Mouse (Mus musculus) forebrain, embryonic 15.5 days (tissue): ENCODE data around the gene Capns1. TPM values are rescaled to one million over a fixed set of nuclear protein-coding genes. Genes with fewer than 3 reads are reported as not detected.
"Not testable (repeated sequence)": the region's sequence is repeated elsewhere in the genome, so short reads cannot be mapped to it uniquely, and the experiment has no call there.

Experiments
- ATAC-seq: fragments of 200-750 bp; cut with Nextera tagmentation; replicated peaks from 2 replicates; pipeline ENCODE4 v1.8.0; 2017; ENCODE audit warnings: mild to moderate bottlenecking, moderate TSS enrichment, moderate library complexity
- H3K27ac ChIP-seq: fragments of 300-500 bp; sonication (generic); replicated peaks from 2 replicates; pipeline ENCODE4 v1.5.1; 2015; ENCODE audit warnings: mild to moderate bottlenecking, inconsistent platforms
- H3K27me3 ChIP-seq: fragments of 300-500 bp; sonication (generic); 2 replicates; pipeline ENCODE4 v1.6.1; 2015; ENCODE audit warnings: inconsistent platforms
- H3K36me3 ChIP-seq: fragments of 300-500 bp; sonication (generic); 2 replicates; pipeline ENCODE4 v1.6.1; 2015; ENCODE audit warnings: mild to moderate bottlenecking, inconsistent platforms
- H3K4me1 ChIP-seq: fragments of 300-500 bp; sonication (generic); 2 replicates; pipeline ENCODE4 v1.6.1; 2015; ENCODE audit warnings: inconsistent platforms
- H3K4me2 ChIP-seq: fragments of 300-500 bp; sonication (generic); replicated peaks from 2 replicates; pipeline ENCODE4 v1.6.1; 2015; ENCODE audit warnings: mild to moderate bottlenecking, inconsistent platforms
- H3K4me3 ChIP-seq: fragments of 300-500 bp; sonication (generic); 2 replicates; pipeline ENCODE4 v1.5.1; 2015; ENCODE audit warnings: mild to moderate bottlenecking, inconsistent platforms
- H3K9ac ChIP-seq: fragments of 300-500 bp; sonication (generic); replicated peaks from 2 replicates; pipeline ENCODE4 v1.6.1; 2015; ENCODE audit warnings: mild to moderate bottlenecking, inconsistent platforms
- H3K9me3 ChIP-seq: fragments of 300-500 bp; sonication (generic); 2 replicates; pipeline ENCODE4 v1.6.1; 2016; ENCODE audit warnings: inconsistent platforms
- WGBS: fragments of 180-500 bp; shearing (Covaris S2); methylation state at CpG from one replicate; pipeline ENCODE4 v1.1.7; 2015; ENCODE audit warnings: mixed read lengths; 5-methylcytosine and 5-hydroxymethylcytosine counted together
- polyA plus RNA-seq: library from polyadenylated mRNA; unstranded; fragments of >200 nt; fragmentation: Nextera tagmentation; extraction: Ambion mirVana; gene quantifications from 2 replicates; pipeline ENCODE4 v1.2.1, GENCODE M21; 2015

Capns1 gene
- polyA plus RNA-seq, 1 experiment from 2014 or later, result 67.8 TPM

- no peak overlapping the region for H3K4me2 ChIP-seq
- WGBS, result 93% methylated on average over 12 of the region's 12 CpGs
- H3K9me3 ChIP-seq, result no peaks in the 10 kb centered on the region
- peaks cover 18% of the 10 kb centered on the region for H3K4me1 ChIP-seq
- no peaks in the 10 kb centered on the region for H3K27me3 ChIP-seq
- peaks cover 53% of the 10 kb centered on the region for H3K36me3 ChIP-seq
- ATAC-seq, result no peak
- no peak overlapping the region for H3K27ac ChIP-seq
- no peak overlapping the region for H3K4me3 ChIP-seq
- no peak overlapping the region for H3K9ac ChIP-seq
These were observed 10.1 kb downstream of the Capns1 start for GRCm38 (mm10) chr7:30188344-30189115.

- peaks cover 32% of the 10 kb centered on the region for H3K36me3 ChIP-seq
- ATAC-seq, result no peak
These were observed 13.8 kb downstream of the Capns1 start for GRCm38 (mm10) chr7:30184641-30185348.

GRCm38 (mm10) chr7:30183879-30184289, 14.7 kb downstream of the Capns1 start, which contains the start of gene Cox7a1:
Cox7a1 (plus strand) TSS chr7:30184144.
- WGBS, result 2% methylated on average over 11 of the region's 11 CpGs
- Histone ChIP-seq H3K4me3 (no peak within 1 kb of the TSS), H3K27ac (no peak within 1 kb of the TSS), H3K9ac (no peak within 1 kb of the TSS), H3K9me3 (no peaks in the 10 kb centered on the region), H3K36me3 (peaks cover 28% of the 10 kb centered on the region), H3K4me2 (peak within 1 kb of the TSS; percentile 22), H3K4me1 (peaks cover 5% of the 10 kb centered on the region; the same call in 1 of the 2 replicates), H3K27me3 (no peaks in the 10 kb centered on the region)
- ATAC-seq, result peak; percentile 57

More at GRCm38 (mm10) chr7:30184641-30185348, 13.8 kb downstream of the Capns1 start:
- H3K9ac ChIP-seq, result no peak overlapping the region
- H3K27ac ChIP-seq, result no peak overlapping the region
- H3K4me1 ChIP-seq, result peaks cover 5% of the 10 kb centered on the region; the same call in 1 of the 2 replicates
- H3K27me3 ChIP-seq, result no peaks in the 10 kb centered on the region
- WGBS, result 77% methylated on average over 13 of the region's 13 CpGs
- H3K4me2 ChIP-seq, result no peak overlapping the region
- no peak overlapping the region for H3K4me3 ChIP-seq
- no peaks in the 10 kb centered on the region for H3K9me3 ChIP-seq

- ATAC-seq, H3K27ac ChIP-seq, H3K4me3 ChIP-seq, H3K9me3 ChIP-seq, H3K27me3 ChIP-seq, H3K4me2 ChIP-seq, H3K9ac ChIP-seq, H3K4me1 ChIP-seq: not testable (repeated sequence)
- peaks cover 28% of the 10 kb centered on the region for H3K36me3 ChIP-seq
- 68% methylated on average over 6 of the region's 7 CpGs for WGBS
These were observed 15.4 kb downstream of the Capns1 start for GRCm38 (mm10) chr7:30183189-30183588.

GRCm38 (mm10) chr7:30181929-30182328, 16.7 kb downstream of the Capns1 start:
- not testable (repeated sequence) for H3K4me2 ChIP-seq, H3K9me3 ChIP-seq, H3K9ac ChIP-seq, H3K4me1 ChIP-seq, ATAC-seq, H3K27ac ChIP-seq, H3K27me3 ChIP-seq, H3K4me3 ChIP-seq
- H3K36me3 ChIP-seq, result peaks cover 22% of the 10 kb centered on the region
- WGBS, result 85% methylated on average over 10 of the region's 10 CpGs

GRCm38 (mm10) chr7:30181308-30181707, 17.3 kb downstream of the Capns1 start:
- peaks cover 5% of the 10 kb centered on the region; the same call in 1 of the 2 replicates for H3K4me1 ChIP-seq
- H3K27ac ChIP-seq, result no peak overlapping the region
- H3K4me2 ChIP-seq, result no peak overlapping the region
- H3K9ac ChIP-seq, result no peak overlapping the region
- 6% methylated on average over 4 of the region's 4 CpGs for WGBS
- no peak; the same call in 1 of the 2 replicates for ATAC-seq
- no peaks in the 10 kb centered on the region for H3K9me3 ChIP-seq
- H3K4me3 ChIP-seq, result no peak overlapping the region
- H3K36me3 ChIP-seq, result peaks cover 21% of the 10 kb centered on the region
- H3K27me3 ChIP-seq, result no peaks in the 10 kb centered on the region

DNA sequence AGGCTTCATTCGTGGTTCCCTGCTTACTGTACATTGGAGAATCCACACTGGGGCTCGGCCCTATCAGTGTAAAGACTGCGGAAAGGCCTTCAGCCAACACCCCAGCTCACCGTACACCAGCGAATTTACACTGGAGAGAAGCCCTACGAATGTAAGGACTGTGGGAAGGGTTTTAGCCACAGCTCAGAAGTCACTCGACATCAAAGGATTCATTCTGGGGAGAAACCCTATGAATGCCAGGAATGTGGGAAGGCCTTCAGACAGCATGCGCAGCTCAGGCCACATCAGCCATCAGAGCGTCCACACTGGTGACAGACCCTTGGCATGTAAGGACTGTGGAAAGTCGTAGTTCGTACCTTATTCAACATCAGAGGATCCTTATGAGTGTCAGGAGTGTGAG, 20.4 kb downstream of the Capns1 start:
- ATAC-seq, result no peak
- WGBS, result 87% methylated on average over 11 of the region's 11 CpGs

DNA sequence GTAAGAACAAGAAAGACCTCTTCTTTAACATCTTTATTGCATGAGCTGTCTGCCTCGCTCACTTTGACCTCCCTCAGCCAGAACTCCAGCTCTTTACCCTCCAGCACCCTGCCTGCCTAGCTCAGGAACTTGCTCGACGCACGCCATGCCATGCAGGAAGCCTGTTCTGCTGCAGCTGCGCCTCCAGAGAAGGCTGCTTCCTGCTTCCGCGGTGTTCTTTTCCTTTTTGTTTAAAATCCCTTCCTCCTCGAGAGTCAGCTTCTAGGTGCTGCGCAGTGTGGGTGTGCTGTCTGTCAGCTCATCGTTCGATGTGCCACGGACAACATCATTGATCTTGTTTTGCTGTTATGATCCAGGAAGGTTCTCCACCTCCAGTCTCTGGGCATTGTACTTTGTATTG, 22.1 kb downstream of the Capns1 start:
- Histone ChIP-seq H3K27ac (no peak overlapping the region), H3K9me3 (no peaks in the 10 kb centered on the region), H3K4me2 (no peak overlapping the region), H3K4me1 (no peaks in the 10 kb centered on the region), H3K4me3 (no peak overlapping the region), H3K27me3 (no peaks in the 10 kb centered on the region), H3K9ac (no peak overlapping the region), H3K36me3 (peaks cover 21% of the 10 kb centered on the region)
- ATAC-seq, result no peak
- WGBS, result 84% methylated on average over 12 of the region's 12 CpGs

More for the DNA sequence above, 20.4 kb downstream of the Capns1 start:
- no peaks in the 10 kb centered on the region for H3K4me1 ChIP-seq
- H3K27ac ChIP-seq, result no peak overlapping the region
- H3K9me3 ChIP-seq, result no peaks in the 10 kb centered on the region
- H3K4me3 ChIP-seq, result no peak overlapping the region
- no peak overlapping the region for H3K9ac ChIP-seq
- H3K36me3 ChIP-seq, result peaks cover 21% of the 10 kb centered on the region
- H3K27me3 ChIP-seq, result no peaks in the 10 kb centered on the region
- no peak overlapping the region for H3K4me2 ChIP-seq

DNA sequence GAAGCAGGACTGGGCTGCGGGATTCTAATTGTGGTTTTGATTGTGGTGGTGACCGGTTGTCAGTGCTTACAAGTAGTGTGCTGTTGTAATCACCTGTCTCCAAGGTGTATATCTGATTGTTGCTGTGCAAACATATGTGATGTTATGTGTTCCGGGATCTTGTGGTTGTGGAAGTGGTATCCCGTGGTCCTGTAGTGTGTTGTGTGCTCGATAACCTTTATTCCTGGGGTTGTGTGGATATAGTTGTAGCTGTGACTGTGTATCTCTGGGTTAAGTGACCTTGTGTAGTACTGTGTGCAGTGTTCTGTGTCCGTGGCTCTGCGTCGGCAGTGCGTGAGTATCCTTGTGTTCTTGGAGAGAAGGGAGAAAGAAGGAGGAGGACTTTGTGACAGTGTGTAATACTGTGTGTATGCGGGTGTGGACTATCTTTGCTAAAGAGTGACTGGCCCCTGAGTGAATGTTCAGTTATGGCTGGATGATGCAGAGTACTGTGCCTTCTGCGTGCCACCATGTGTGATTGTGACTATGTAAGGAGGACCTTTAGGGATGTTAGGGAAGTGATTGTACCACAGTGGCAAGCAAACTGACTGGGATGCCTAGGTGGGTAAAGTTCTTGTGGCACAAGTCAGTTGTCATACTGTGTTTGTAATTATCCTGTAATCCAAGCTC, 28.2 kb downstream of the Capns1 start:
- peak overlapping the region; percentile 82 for H3K4me3 ChIP-seq
- 0 out of 2 replicates have a peak, but pooled peaks cover 4% of the 10 kb centered on the region for H3K9me3 ChIP-seq
- peaks cover 28% of the 10 kb centered on the region for H3K4me1 ChIP-seq
- WGBS, result 26% methylated on average over 11 of the region's 11 CpGs
- peak overlapping the region; percentile 83 for H3K9ac ChIP-seq
- peak; percentile 46 for ATAC-seq
- H3K27me3 ChIP-seq, result no peaks in the 10 kb centered on the region
- H3K4me2 ChIP-seq, result peak overlapping the region; percentile 58
- H3K27ac ChIP-seq, result peak overlapping the region; percentile 91
- peaks cover 19% of the 10 kb centered on the region for H3K36me3 ChIP-seq

DNA sequence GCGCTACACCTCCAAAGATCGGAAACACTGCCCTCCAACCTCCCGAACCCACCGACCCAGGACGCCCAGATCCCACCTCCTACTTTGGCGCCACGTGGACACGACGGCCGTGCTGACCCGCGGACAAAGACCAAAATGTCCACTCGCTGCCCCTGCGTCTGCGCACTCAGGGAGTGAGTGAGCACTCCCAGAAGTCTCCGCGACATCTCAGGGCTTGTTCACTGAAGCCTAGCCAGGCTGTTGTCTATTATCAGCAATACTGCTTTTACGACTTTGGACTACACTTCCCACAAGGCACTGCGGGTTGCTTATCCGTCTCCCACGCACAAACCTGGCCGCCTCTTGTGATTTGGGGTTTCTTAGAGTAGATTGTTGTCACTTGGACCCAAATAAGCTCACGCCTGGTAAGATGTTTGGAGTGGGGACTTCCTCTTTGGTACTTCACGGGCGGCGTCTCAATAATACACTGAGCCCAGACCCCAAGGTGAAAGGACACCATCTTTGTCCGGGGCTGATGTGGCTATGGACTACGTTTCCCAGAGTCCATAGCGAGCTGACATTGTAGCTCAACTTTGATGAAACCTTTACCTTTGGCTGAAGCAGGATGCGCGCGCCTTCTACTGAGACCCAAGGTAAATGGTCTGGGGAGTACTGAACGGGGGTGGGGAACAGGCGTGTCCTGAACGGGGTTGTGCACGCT, 28.9 kb downstream of the Capns1 start, which contains the start of gene Zfp146:
Gene Zfp146 (minus strand): TSS at position 168 of the 700 bp plus-strand sequence.
- Histone ChIP-seq H3K27ac (peak within 1 kb of the TSS; percentile 91), H3K27me3 (no peaks in the 10 kb centered on the region), H3K9me3 (0 out of 2 replicates have a peak, but pooled peaks cover 4% of the 10 kb centered on the region), H3K4me1 (peaks cover 28% of the 10 kb centered on the region), H3K4me3 (peak within 1 kb of the TSS; percentile 82), H3K4me2 (peak within 1 kb of the TSS; percentile 58), H3K9ac (peak within 1 kb of the TSS; percentile 83), H3K36me3 (peaks cover 25% of the 10 kb centered on the region)
- ATAC-seq, result peak; percentile 97
- WGBS, result 0% methylated on average over 36 of the region's 36 CpGs

- H3K4me2 ChIP-seq, result peak overlapping the region; percentile 55
- H3K4me1 ChIP-seq, result peaks cover 28% of the 10 kb centered on the region
- peak overlapping the region; percentile 83 for H3K9ac ChIP-seq
- ATAC-seq, result no peak; the same call in 1 of the 2 replicates
- peaks cover 6% of the 10 kb centered on the region for H3K9me3 ChIP-seq
- H3K27ac ChIP-seq, result peak overlapping the region; percentile 91
- peaks cover 27% of the 10 kb centered on the region for H3K36me3 ChIP-seq
- peak overlapping the region; percentile 82 for H3K4me3 ChIP-seq
- WGBS, result 2% methylated on average over 21 of the region's 21 CpGs
- H3K27me3 ChIP-seq, result no peaks in the 10 kb centered on the region
These were observed 29.6 kb downstream of the Capns1 start for GRCm38 (mm10) chr7:30168914-30169582.
